Mouse (Mus musculus): Measurements from ENCODE around the gene Cacna1e. TPM values are rescaled to one million over a fixed set of nuclear protein-coding genes. Genes with fewer than 3 reads are reported as not detected.

The Cacna1e gene
- polyA plus RNA-seq, 1 experiment from 2014 or later: 1.4 TPM

GRCm38 (mm10) chr1:154635766-154636165 lies 248.5 kb downstream of the Cacna1e start:
- no peaks in the 10 kb centered on the region for H3K4me1 ChIP-seq (replicated peaks; ENCODE audit: control insufficient read depth, insufficient read depth, low read length)
- H3K9me3 ChIP-seq (ENCODE audit: control insufficient read depth, low read length): no peaks in the 10 kb centered on the region
- no peak overlapping the region for H3K27ac ChIP-seq (ENCODE audit: low read depth, low read length)
- H3K4me2 ChIP-seq (ENCODE audit: low read depth, low read length, severe bottlenecking): no peak overlapping the region
- no peak for DNase-seq (ENCODE audit: low spot score)
- no peak for ATAC-seq (replicated peaks; ENCODE audit: low FRiP score)
- no peaks in the 10 kb centered on the region for H3K36me3 ChIP-seq (ENCODE audit: control insufficient read depth, insufficient read depth, low read length)
- H3K27me3 ChIP-seq (ENCODE audit: control insufficient read depth, insufficient read depth, low read length): no peaks in the 10 kb centered on the region
- no peak overlapping the region for H3K9ac ChIP-seq (ENCODE audit: low read length)
- H3K4me3 ChIP-seq (ENCODE audit: low read depth, low read length): no peak overlapping the region
- WGBS: 92% methylated on average over 9 of the region's 9 CpGs

- no peaks in the 10 kb centered on the region for H3K9me3 ChIP-seq (ENCODE audit: control insufficient read depth, low read length)
- DNase-seq (ENCODE audit: low spot score): no peak
- no peak for ATAC-seq (replicated peaks; ENCODE audit: low FRiP score)
- H3K9ac ChIP-seq (ENCODE audit: low read length): no peak overlapping the region
- no peak overlapping the region for H3K4me2 ChIP-seq (ENCODE audit: low read depth, low read length, severe bottlenecking)
- no peak overlapping the region for H3K4me3 ChIP-seq (ENCODE audit: low read depth, low read length)
- H3K4me1 ChIP-seq (replicated peaks; ENCODE audit: control insufficient read depth, insufficient read depth, low read length): no peaks in the 10 kb centered on the region
- no peak overlapping the region for H3K27ac ChIP-seq (ENCODE audit: low read depth, low read length)
- no peaks in the 10 kb centered on the region for H3K36me3 ChIP-seq (ENCODE audit: control insufficient read depth, insufficient read depth, low read length)
- WGBS: 70% methylated on average over 2 of the region's 2 CpGs
- no peaks in the 10 kb centered on the region for H3K27me3 ChIP-seq (ENCODE audit: control insufficient read depth, insufficient read depth, low read length)
These were observed 251.4 kb downstream of the Cacna1e start for GRCm38 (mm10) chr1:154632886-154633285.

GRCm38 (mm10) chr1:154622666-154623653 lies 261.3 kb downstream of the Cacna1e start:
- H3K4me3 ChIP-seq (ENCODE audit: low read depth, low read length): no peak overlapping the region
- 90% methylated on average over 16 of the region's 16 CpGs for WGBS
- no peaks in the 10 kb centered on the region for H3K4me1 ChIP-seq (replicated peaks; ENCODE audit: control insufficient read depth, insufficient read depth, low read length)
- H3K4me2 ChIP-seq (ENCODE audit: low read depth, low read length, severe bottlenecking): no peak overlapping the region
- ATAC-seq (replicated peaks; ENCODE audit: low FRiP score): no peak
- no peak overlapping the region for H3K9ac ChIP-seq (ENCODE audit: low read length)
- no peaks in the 10 kb centered on the region for H3K9me3 ChIP-seq (ENCODE audit: control insufficient read depth, low read length)
- H3K36me3 ChIP-seq (ENCODE audit: control insufficient read depth, insufficient read depth, low read length): no peaks in the 10 kb centered on the region
- DNase-seq (ENCODE audit: low spot score): no peak
- no peaks in the 10 kb centered on the region for H3K27me3 ChIP-seq (ENCODE audit: control insufficient read depth, insufficient read depth, low read length)
- H3K27ac ChIP-seq (ENCODE audit: low read depth, low read length): no peak overlapping the region

- 64% methylated on average over 7 of the region's 7 CpGs for WGBS
- no peaks in the 10 kb centered on the region for H3K36me3 ChIP-seq (ENCODE audit: control insufficient read depth, insufficient read depth, low read length)
- H3K4me1 ChIP-seq (replicated peaks; ENCODE audit: control insufficient read depth, insufficient read depth, low read length): no peaks in the 10 kb centered on the region
- DNase-seq (ENCODE audit: low spot score) (no peak), ATAC-seq (replicated peaks; ENCODE audit: low FRiP score) (no peak)
- H3K27ac ChIP-seq (ENCODE audit: low read depth, low read length): no peak overlapping the region
- no peak overlapping the region for H3K9ac ChIP-seq (ENCODE audit: low read length)
- no peak overlapping the region for H3K4me2 ChIP-seq (ENCODE audit: low read depth, low read length, severe bottlenecking)
- H3K4me3 ChIP-seq (ENCODE audit: low read depth, low read length): no peak overlapping the region
- no peaks in the 10 kb centered on the region for H3K9me3 ChIP-seq (ENCODE audit: control insufficient read depth, low read length)
- no peaks in the 10 kb centered on the region for H3K27me3 ChIP-seq (ENCODE audit: control insufficient read depth, insufficient read depth, low read length)
These were observed 266.4 kb downstream of the Cacna1e start for GRCm38 (mm10) chr1:154617743-154618455.

GRCm38 (mm10) chr1:154615759-154616158 lies 268.5 kb downstream of the Cacna1e start:
- Histone ChIP-seq H3K9me3 (ENCODE audit: control insufficient read depth, low read length) (no peaks in the 10 kb centered on the region), H3K4me3 (ENCODE audit: low read depth, low read length) (no peak overlapping the region), H3K36me3 (ENCODE audit: control insufficient read depth, insufficient read depth, low read length) (no peaks in the 10 kb centered on the region), H3K4me2 (ENCODE audit: low read depth, low read length, severe bottlenecking) (no peak overlapping the region), H3K27me3 (ENCODE audit: control insufficient read depth, insufficient read depth, low read length) (no peaks in the 10 kb centered on the region), H3K9ac (ENCODE audit: low read length) (no peak overlapping the region), H3K27ac (ENCODE audit: low read depth, low read length) (no peak overlapping the region), H3K4me1 (replicated peaks; ENCODE audit: control insufficient read depth, insufficient read depth, low read length) (no peaks in the 10 kb centered on the region)
- WGBS: 69% methylated on average over 7 of the region's 7 CpGs
- no peak for DNase-seq (ENCODE audit: low spot score)
- no peak for ATAC-seq (replicated peaks; ENCODE audit: low FRiP score)

- H3K4me2 ChIP-seq (ENCODE audit: low read depth, low read length, severe bottlenecking): no peak overlapping the region
- no peak overlapping the region for H3K4me3 ChIP-seq (ENCODE audit: low read depth, low read length)
- DNase-seq (ENCODE audit: low spot score) (no peak), ATAC-seq (replicated peaks; ENCODE audit: low FRiP score) (no peak)
- no peak overlapping the region for H3K9ac ChIP-seq (ENCODE audit: low read length)
- H3K27me3 ChIP-seq (ENCODE audit: control insufficient read depth, insufficient read depth, low read length): no peaks in the 10 kb centered on the region
- H3K4me1 ChIP-seq (replicated peaks; ENCODE audit: control insufficient read depth, insufficient read depth, low read length): no peaks in the 10 kb centered on the region
- WGBS: 72% methylated on average over 4 of the region's 4 CpGs
- H3K27ac ChIP-seq (ENCODE audit: low read depth, low read length): no peak overlapping the region
- no peaks in the 10 kb centered on the region for H3K36me3 ChIP-seq (ENCODE audit: control insufficient read depth, insufficient read depth, low read length)
- no peaks in the 10 kb centered on the region for H3K9me3 ChIP-seq (ENCODE audit: control insufficient read depth, low read length)
These were observed 275.8 kb downstream of the Cacna1e start for GRCm38 (mm10) chr1:154608516-154608915.

GRCm38 (mm10) chr1:154607406-154607805 lies 276.9 kb downstream of the Cacna1e start:
- Histone ChIP-seq H3K27ac (ENCODE audit: low read depth, low read length) (no peak overlapping the region), H3K4me1 (replicated peaks; ENCODE audit: control insufficient read depth, insufficient read depth, low read length) (no peaks in the 10 kb centered on the region), H3K9me3 (ENCODE audit: control insufficient read depth, low read length) (no peaks in the 10 kb centered on the region), H3K4me2 (ENCODE audit: low read depth, low read length, severe bottlenecking) (no peak overlapping the region), H3K36me3 (ENCODE audit: control insufficient read depth, insufficient read depth, low read length) (no peaks in the 10 kb centered on the region), H3K4me3 (ENCODE audit: low read depth, low read length) (no peak overlapping the region), H3K27me3 (ENCODE audit: control insufficient read depth, insufficient read depth, low read length) (no peaks in the 10 kb centered on the region), H3K9ac (ENCODE audit: low read length) (no peak overlapping the region)
- 44% methylated on average over 3 of the region's 3 CpGs for WGBS
- no peak for DNase-seq (ENCODE audit: low spot score)
- no peak for ATAC-seq (replicated peaks; ENCODE audit: low FRiP score)

GRCm38 (mm10) chr1:154605601-154606000 lies 278.7 kb downstream of the Cacna1e start:
- Histone ChIP-seq H3K4me1 (replicated peaks; ENCODE audit: control insufficient read depth, insufficient read depth, low read length) (no peaks in the 10 kb centered on the region), H3K27ac (ENCODE audit: low read depth, low read length) (no peak overlapping the region), H3K4me3 (ENCODE audit: low read depth, low read length) (no peak overlapping the region), H3K36me3 (ENCODE audit: control insufficient read depth, insufficient read depth, low read length) (no peaks in the 10 kb centered on the region), H3K4me2 (ENCODE audit: low read depth, low read length, severe bottlenecking) (no peak overlapping the region), H3K9me3 (ENCODE audit: control insufficient read depth, low read length) (no peaks in the 10 kb centered on the region), H3K27me3 (ENCODE audit: control insufficient read depth, insufficient read depth, low read length) (no peaks in the 10 kb centered on the region), H3K9ac (ENCODE audit: low read length) (no peak overlapping the region)
- 87% methylated on average over 2 of the region's 2 CpGs for WGBS
- ATAC-seq (replicated peaks; ENCODE audit: low FRiP score): no peak
- no peak for DNase-seq (ENCODE audit: low spot score)

All from forebrain, embryonic 11.5 days (tissue).